Mouse (Mus musculus): ENCODE results near the gene Gabarapl1.

DNA sequence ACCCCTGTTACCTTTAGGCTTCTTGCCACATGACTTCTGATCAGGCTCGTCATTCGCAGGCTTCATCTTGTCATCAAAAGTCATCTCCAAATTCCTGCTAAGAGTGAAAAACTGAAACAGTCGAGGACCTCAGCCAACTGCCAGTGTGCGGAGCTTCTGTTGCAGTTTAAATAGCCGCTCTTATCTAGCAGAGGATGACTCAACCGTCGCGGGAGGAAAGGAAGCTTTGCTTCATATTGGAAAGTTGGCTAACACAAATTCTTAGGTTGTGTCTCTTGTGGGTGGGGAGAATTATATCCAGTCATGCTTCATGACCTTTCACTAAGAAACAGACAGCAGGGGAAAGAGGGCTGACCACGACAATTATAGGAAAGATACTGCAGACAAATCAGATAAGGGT is 25.9 kb upstream of the Gabarapl1 start, which contains the start of gene Olr1:
- TF ChIP-seq CTCF (IDR thresholded peaks at IDR 0.05) (no peak), EP300 (IDR thresholded peaks at IDR 0.05) (no peak)

All from lung, postnatal 0 days (tissue).